ENCODE assay signal across 9 mouse cellular contexts in genomic region chr3:52925223-52925622, GRCm38 (mm10).
DNase-seq lines count a peak whose midpoint lies in the region; ATAC-seq and TF ChIP-seq lines count a peak whose summit lies in the region.
"Had no signal": no experiment of that assay in that cellular context is flagged by ENCODE, and none has a peak within 500 bp of the region (broad histone marks: within the 10 kb centered on the region; RNA-seq: fewer than 3 reads in every experiment).

No protein-coding gene starts in this region.

- no peaks in the 10 kb centered on the region for H3K27me3 ChIP-seq in hindbrain, postnatal 0 days (ENCODE audit: insufficient read depth, low read length)
- H3K27me3 ChIP-seq in hindbrain, embryonic 16.5 days (replicated peaks; ENCODE audit: control insufficient read depth, insufficient read depth, low read length): no peaks in the 10 kb centered on the region
- H3K27me3 ChIP-seq in stomach, postnatal 0 days (ENCODE audit: control insufficient read depth, insufficient read depth, low read length): no peaks in the 10 kb centered on the region
- no peaks in the 10 kb centered on the region for H3K27me3 ChIP-seq in forebrain, embryonic 14.5 days (replicated peaks; ENCODE audit: control insufficient read depth, insufficient read depth, low read length)
- H3K27me3 ChIP-seq: liver, embryonic 15.5 days had no signal

- no peak overlapping the region for H3K4me2 ChIP-seq in hindbrain, postnatal 0 days (ENCODE audit: low read depth, low read length)
- no peak overlapping the region for H3K4me2 ChIP-seq in hindbrain, embryonic 16.5 days (ENCODE audit: low read length)
- no peak overlapping the region for H3K4me2 ChIP-seq in stomach, postnatal 0 days (replicated peaks; ENCODE audit: low read depth)
- H3K4me2 ChIP-seq in forebrain, embryonic 14.5 days (ENCODE audit: low read length): no peak overlapping the region
- H3K4me2 ChIP-seq: liver, embryonic 15.5 days had no signal

- no peak overlapping the region for H3K27ac ChIP-seq in hindbrain, postnatal 0 days
- no peak overlapping the region for H3K27ac ChIP-seq in hindbrain, embryonic 16.5 days (ENCODE audit: low read depth, low read length)
- H3K27ac ChIP-seq in ES-E14 (ENCODE audit: insufficient read depth, low read depth, low read length, poor library complexity, severe bottlenecking): no peak overlapping the region
- H3K27ac ChIP-seq in stomach, postnatal 0 days (replicated peaks): no peak overlapping the region
- H3K27ac ChIP-seq in forebrain, embryonic 14.5 days (ENCODE audit: low read depth, low read length): no peak overlapping the region
- H3K27ac ChIP-seq: liver, embryonic 15.5 days had no signal

- H3K4me3 ChIP-seq in hindbrain, postnatal 0 days (ENCODE audit: low read length): no peak overlapping the region
- H3K4me3 ChIP-seq in hindbrain, embryonic 16.5 days (ENCODE audit: low read length): no peak overlapping the region
- no peak overlapping the region for H3K4me3 ChIP-seq in ES-E14 (ENCODE audit: insufficient read depth in 1 of 2, low read depth in 1 of 2, low read length in 2 of 2, poor library complexity in 1 of 2, severe bottlenecking in 1 of 2)
- no peak overlapping the region for H3K4me3 ChIP-seq in stomach, postnatal 0 days (ENCODE audit: low read depth, low read length)
- H3K4me3 ChIP-seq in forebrain, embryonic 14.5 days (ENCODE audit: low read depth, low read length): no peak overlapping the region
- H3K4me3 ChIP-seq: liver, embryonic 15.5 days had no signal

- no peaks in the 10 kb centered on the region for H3K9me3 ChIP-seq in hindbrain, postnatal 0 days (ENCODE audit: low read length)
- H3K9me3 ChIP-seq in hindbrain, embryonic 16.5 days (ENCODE audit: control insufficient read depth, low read length): no peaks in the 10 kb centered on the region; the same call in 1 of the 2 replicates
- H3K9me3 ChIP-seq in ES-E14 (ENCODE audit: control insufficient read depth, insufficient read depth, low read depth, low read length): no peaks in the 10 kb centered on the region
- H3K9me3 ChIP-seq in stomach, postnatal 0 days (ENCODE audit: control insufficient read depth, low read length): no peaks in the 10 kb centered on the region
- H3K9me3 ChIP-seq in forebrain, embryonic 14.5 days (replicated peaks; ENCODE audit: control insufficient read depth, low read length): no peaks in the 10 kb centered on the region
- H3K9me3 ChIP-seq: liver, embryonic 15.5 days had no signal

- no peaks in the 10 kb centered on the region for H3K36me3 ChIP-seq in hindbrain, postnatal 0 days (ENCODE audit: insufficient read depth, low read length)
- H3K36me3 ChIP-seq in hindbrain, embryonic 16.5 days (ENCODE audit: control insufficient read depth, insufficient read depth, low read length): no peaks in the 10 kb centered on the region
- H3K36me3 ChIP-seq in ES-E14 (ENCODE audit: control insufficient read depth, insufficient read depth, low read length, poor library complexity, severe bottlenecking): no peaks in the 10 kb centered on the region
- H3K36me3 ChIP-seq in stomach, postnatal 0 days (ENCODE audit: control insufficient read depth, insufficient read depth, low read length): no peaks in the 10 kb centered on the region
- H3K36me3 ChIP-seq in forebrain, embryonic 14.5 days (ENCODE audit: control insufficient read depth, insufficient read depth, low read length): no peaks in the 10 kb centered on the region
- H3K36me3 ChIP-seq: liver, embryonic 15.5 days had no signal

- in situ Hi-C loops in ES-E14 (cut with MboI; ENCODE audit: low sequenced_read_pairs in 2 of 2, unreplicated experiment in 2 of 2): loop anchor here (5.0 to 10.0 kb wide), 2 partner anchors 660 to 668 kb away; partner anchors contain the start of gene Foxo1 (in 1 of the 2)

- no peak for ATAC-seq in hindbrain, postnatal 0 days
- ATAC-seq in hindbrain, embryonic 16.5 days: no peak
- ATAC-seq in stomach, postnatal 0 days (ENCODE audit: low FRiP score, low TSS enrichment): no peak
- no peak for ATAC-seq in forebrain, embryonic 14.5 days

- peak; percentile 60 for TF ChIP-seq CTCF in hindbrain, postnatal 0 days (IDR thresholded peaks at IDR 0.05; ENCODE audit: low read depth)
- peak; percentile 69 for TF ChIP-seq CTCF in stomach, postnatal 0 days (IDR thresholded peaks at IDR 0.05; ENCODE audit: low read depth)

- WGBS in hindbrain, postnatal 0 days: 60% methylated on average over 3 of the region's 3 CpGs
- WGBS in hindbrain, embryonic 16.5 days: 62% methylated on average over 3 of the region's 3 CpGs
- 63% methylated on average over 3 of the region's 3 CpGs for WGBS in stomach, postnatal 0 days
- WGBS in forebrain, embryonic 14.5 days: 63% methylated on average over 3 of the region's 3 CpGs

- DNase-seq in hindbrain, postnatal 0 days (ENCODE audit: low spot score): peak; percentile 35
- peak; percentile 68 to 73 for DNase-seq in B cell, adult 2 months
- peak; percentile 40 for DNase-seq in ES-E14 (ENCODE audit: low read depth, low spot score)
- peak; percentile 45 for DNase-seq in kidney, postnatal 10 days
- peak; percentile 21 for DNase-seq in stomach, postnatal 0 days (ENCODE audit: low spot score)
- DNase-seq in frontal cortex, adult 2 months (ENCODE audit: extremely low spot score in 1 of 2, low spot score in 1 of 2): no peak
- DNase-seq in forebrain, embryonic 14.5 days (ENCODE audit: low spot score): no peak

- H3K9ac ChIP-seq in hindbrain, postnatal 0 days (replicated peaks; ENCODE audit: low read length): no peak overlapping the region
- H3K9ac ChIP-seq in hindbrain, embryonic 16.5 days (ENCODE audit: low read depth, low read length): no peak overlapping the region
- H3K9ac ChIP-seq in ES-E14 (ENCODE audit: insufficient read depth, low read depth, low read length, poor library complexity, severe bottlenecking): no peak overlapping the region
- H3K9ac ChIP-seq in stomach, postnatal 0 days (ENCODE audit: low read length): no peak overlapping the region
- H3K9ac ChIP-seq in forebrain, embryonic 14.5 days (ENCODE audit: low read length): no peak overlapping the region
- H3K9ac ChIP-seq: liver, embryonic 15.5 days had no signal

- TF ChIP-seq EP300 in stomach, postnatal 0 days (optimal IDR thresholded peaks at IDR 0.05): no peak

- H3K4me1 ChIP-seq in hindbrain, postnatal 0 days (ENCODE audit: insufficient read depth, low read length): no peaks in the 10 kb centered on the region
- H3K4me1 ChIP-seq in hindbrain, embryonic 16.5 days (ENCODE audit: control insufficient read depth, insufficient read depth, low read depth, low read length): no peaks in the 10 kb centered on the region
- H3K4me1 ChIP-seq in ES-E14 (ENCODE audit: control insufficient read depth in 2 of 2, insufficient read depth in 2 of 2, low read length in 2 of 2, poor library complexity in 1 of 2): no peaks in the 10 kb centered on the region
- no peaks in the 10 kb centered on the region for H3K4me1 ChIP-seq in stomach, postnatal 0 days (replicated peaks; ENCODE audit: control insufficient read depth, insufficient read depth)
- H3K4me1 ChIP-seq in forebrain, embryonic 14.5 days (ENCODE audit: control insufficient read depth, insufficient read depth, low read length): peaks cover 3% of the 10 kb centered on the region; the same call in 1 of the 2 replicates
- H3K4me1 ChIP-seq: liver, embryonic 15.5 days had no signal

TF ChIP-seq in ES-E14, 5 proteins besides CTCF, POLR2A, EP300 and RAD21:
- TF ChIP-seq CHD2 (IDR thresholded peaks at IDR 0.05; ENCODE audit: low read depth, low read length): no peak
- TF ChIP-seq ZC3H11A (IDR thresholded peaks at IDR 0.05; ENCODE audit: borderline replicate concordance, low read depth, low read length): peak; percentile 77
- TF ChIP-seq HCFC1 (IDR thresholded peaks at IDR 0.05; ENCODE audit: borderline replicate concordance, insufficient read depth, low read length): no peak
- no peak for TF ChIP-seq MAFK (IDR thresholded peaks at IDR 0.05; ENCODE audit: insufficient read depth, low read depth, low read length)

Comparison
In these comparisons a context has a peak if more than half of its experiments do, and no peak if none do; other contexts are left out.
1. DNase-seq: peak in hindbrain, postnatal 0 days (single experiment), B cell, adult 2 months (2 of 2), ES-E14 (single experiment), kidney, postnatal 10 days (single experiment) and stomach, postnatal 0 days (single experiment); none in frontal cortex, adult 2 months (0 of 2) and forebrain, embryonic 14.5 days (single experiment).